Mouse (Mus musculus) CH12.LX (cell line): ENCODE measurements around the gene Plekhg3. TPM values are rescaled to one million over a fixed set of nuclear protein-coding genes. Genes with fewer than 3 reads are reported as not detected.
A peak's percentile ranks its signal among the peaks of the same experiment; 100 is the strongest.

ENCODE experiments used
- DNase-seq: peaks from one replicate; pipeline ENCODE4 v3.0.0-alpha.2; 2013; ENCODE audit errors: extremely low read depth
- H3K27ac ChIP-seq: 2 replicates; pipeline ENCODE4 v1.5.1; 2012; ENCODE audit warnings: low read depth, mild to moderate bottlenecking, control low read depth, moderate library complexity; ENCODE audit not compliant: insufficient read depth
- H3K27me3 ChIP-seq: replicated peaks from 2 replicates; pipeline ENCODE3; 2012; ENCODE audit warnings: inconsistent platforms
- H3K36me3 ChIP-seq, 2 experiments: replicated peaks in 1 of 2; 2 replicates each; pipeline versions ENCODE3 to v1.6.1; 2012; ENCODE audit warnings: inconsistent platforms in 1 of 2, low read length in 1 of 2, mild to moderate bottlenecking in 1 of 2, mixed read lengths in 1 of 2, moderate library complexity in 1 of 2; ENCODE audit not compliant: control insufficient read depth in 1 of 2, insufficient read depth in 1 of 2
- H3K4me1 ChIP-seq, 2 experiments: 2 replicates each; pipeline ENCODE4 v1.6.1; 2012; ENCODE audit warnings: inconsistent platforms in 1 of 2, moderate library complexity in 1 of 2; ENCODE audit not compliant: insufficient read depth in 2 of 2, control insufficient read depth in 1 of 2
- H3K4me2 ChIP-seq: 2 replicates; pipeline ENCODE4 v1.6.1; 2012; ENCODE audit warnings: low read depth, mild to moderate bottlenecking, control low read depth; ENCODE audit not compliant: poor library complexity, insufficient read depth, severe bottlenecking
- H3K4me3 ChIP-seq, 3 experiments: fragments of 150-350 bp in 1 of 3; sonication (generic) in 1 of 3; replicated peaks in 1 of 3; 2 replicates each; pipeline versions ENCODE3 to v1.5.1; 2011 to 2012; ENCODE audit warnings: low read depth in 2 of 3, low read length in 2 of 3, mild to moderate bottlenecking in 2 of 3, moderate library complexity in 2 of 3, control low read depth in 1 of 3, improper control_type of control experiment in 1 of 3, inconsistent platforms in 1 of 3, mixed read lengths in 1 of 3; ENCODE audit not compliant: poor library complexity in 1 of 3
- H3K79me2 ChIP-seq: replicated peaks from 2 replicates; pipeline ENCODE4 v1.6.1; 2012; ENCODE audit warnings: mild to moderate bottlenecking, moderate library complexity; ENCODE audit not compliant: control insufficient read depth, poor library complexity, insufficient read depth, severe bottlenecking; ENCODE audit errors: extremely low read depth
- H3K9ac ChIP-seq: 2 replicates; pipeline ENCODE4 v1.6.1; 2012; ENCODE audit warnings: low read depth, mild to moderate bottlenecking, control low read depth, moderate library complexity; ENCODE audit not compliant: insufficient read depth
- H3K9me3 ChIP-seq: replicated peaks from 2 replicates; pipeline ENCODE3; 2012; ENCODE audit warnings: low read length, inconsistent platforms, mixed read lengths
- BHLHE40 ChIP-seq: IDR thresholded peaks from 2 replicates; pipeline ENCODE4 v1.6.1; 2011; ENCODE audit warnings: mild to moderate bottlenecking, low read depth, low read length, improper control_type of control experiment
- CHD1 ChIP-seq: IDR thresholded peaks from 2 replicates; pipeline ENCODE4 v1.6.1; 2012; ENCODE audit warnings: low read depth, low read length, improper control_type of control experiment, inconsistent platforms
- CHD2 ChIP-seq: IDR thresholded peaks from 2 replicates; pipeline ENCODE4 v1.6.1; 2011; ENCODE audit warnings: low read length, improper control_type of control experiment
- CTCF ChIP-seq, 2 experiments: IDR thresholded peaks in 1 of 2; conservative IDR thresholded peaks in 1 of 2; 2 replicates each; pipeline ENCODE4 v1.5.1; 2011 to 2012; ENCODE audit warnings: low read depth in 2 of 2, low read length in 2 of 2, improper control_type of control experiment in 1 of 2, inconsistent platforms in 1 of 2, mild to moderate bottlenecking in 1 of 2, moderate library complexity in 1 of 2
- ELF1 ChIP-seq: IDR thresholded peaks from 2 replicates; pipeline ENCODE4 v1.6.1; 2014; ENCODE audit warnings: low read depth, mild to moderate bottlenecking, inconsistent platforms, low read length, improper control_type of control experiment
- EP300 ChIP-seq: IDR thresholded peaks from 2 replicates; pipeline ENCODE4 v1.6.1; 2011; ENCODE audit warnings: low read length, improper control_type of control experiment
- ETS1 ChIP-seq: conservative IDR thresholded peaks from 2 replicates; pipeline ENCODE4 v1.6.1; 2012; ENCODE audit warnings: low read depth, mild to moderate bottlenecking, inconsistent platforms, low read length, improper control_type of control experiment, moderate library complexity
- GABPA ChIP-seq: IDR thresholded peaks from 2 replicates; pipeline ENCODE4 v1.6.1; 2012; ENCODE audit warnings: low read depth, low read length, improper control_type of control experiment, inconsistent platforms; ENCODE audit not compliant: insufficient replicate concordance
- HCFC1 ChIP-seq: IDR thresholded peaks from 2 replicates; pipeline ENCODE4 v1.6.1; 2012; ENCODE audit warnings: low read depth, mild to moderate bottlenecking, inconsistent platforms, low read length, improper control_type of control experiment
- IRF4 ChIP-seq: IDR thresholded peaks from 2 replicates; pipeline ENCODE4 v1.6.1; 2014; ENCODE audit warnings: low read depth, mild to moderate bottlenecking, inconsistent platforms, low read length, improper control_type of control experiment
- JUN ChIP-seq: IDR thresholded peaks from 2 replicates; pipeline ENCODE4 v1.6.1; 2011; ENCODE audit warnings: low read depth, mild to moderate bottlenecking, low read length, improper control_type of control experiment, moderate library complexity; ENCODE audit not compliant: insufficient read depth
- JUND ChIP-seq: conservative IDR thresholded peaks from 2 replicates; pipeline ENCODE4 v1.6.1; 2011; ENCODE audit warnings: low read depth, low read length, improper control_type of control experiment
- KAT2A ChIP-seq: IDR thresholded peaks from 2 replicates; pipeline ENCODE4 v1.6.1; 2012; ENCODE audit warnings: low read length, improper control_type of control experiment, inconsistent platforms; ENCODE audit not compliant: insufficient replicate concordance
- MAFK ChIP-seq: IDR thresholded peaks from 2 replicates; pipeline ENCODE4 v1.6.1; 2011; ENCODE audit warnings: low read length, improper control_type of control experiment; ENCODE audit not compliant: insufficient replicate concordance
- MAX ChIP-seq: IDR thresholded peaks from 2 replicates; pipeline ENCODE4 v1.6.1; 2011; ENCODE audit warnings: low read length, improper control_type of control experiment
- MAZ ChIP-seq: IDR thresholded peaks from 2 replicates; pipeline ENCODE4 v1.6.1; 2012; ENCODE audit warnings: low read depth, mild to moderate bottlenecking, inconsistent platforms, low read length, improper control_type of control experiment, moderate library complexity
- MEF2A ChIP-seq: IDR thresholded peaks from 2 replicates; pipeline ENCODE4 v1.6.1; 2014; ENCODE audit warnings: low read depth, mild to moderate bottlenecking, inconsistent platforms, low read length, improper control_type of control experiment, borderline replicate concordance
- MXI1 ChIP-seq: IDR thresholded peaks from 2 replicates; pipeline ENCODE4 v1.6.1; 2011; ENCODE audit warnings: mild to moderate bottlenecking, low read depth, low read length, improper control_type of control experiment
- MYC ChIP-seq: IDR thresholded peaks from 2 replicates; pipeline ENCODE4 v1.6.1; 2011; ENCODE audit warnings: low read depth, mild to moderate bottlenecking, improper control_type of control experiment, low read length
- NELFE ChIP-seq: IDR thresholded peaks from 2 replicates; pipeline ENCODE4 v1.6.1; 2011; ENCODE audit warnings: low read depth, low read length, improper control_type of control experiment
- POLR2A ChIP-seq: IDR thresholded peaks from 2 replicates; pipeline ENCODE4 v1.6.1; 2011; ENCODE audit warnings: low read depth, mild to moderate bottlenecking, improper control_type of control experiment, low read length
- RAD21 ChIP-seq: IDR thresholded peaks from 2 replicates; pipeline ENCODE4 v1.6.1; 2011; ENCODE audit warnings: low read depth, mild to moderate bottlenecking, low read length, improper control_type of control experiment, moderate library complexity
- RCOR1 ChIP-seq: conservative IDR thresholded peaks from 2 replicates; pipeline ENCODE4 v1.6.1; 2012; ENCODE audit warnings: low read depth, mild to moderate bottlenecking, inconsistent platforms, low read length, improper control_type of control experiment
- SIN3A ChIP-seq: IDR thresholded peaks from 2 replicates; pipeline ENCODE4 v1.6.1; 2012; ENCODE audit warnings: low read length, improper control_type of control experiment, inconsistent platforms
- SMC3 ChIP-seq: IDR thresholded peaks from 2 replicates; pipeline ENCODE4 v1.6.1; 2011; ENCODE audit warnings: low read depth, low read length, improper control_type of control experiment
- TBP ChIP-seq: conservative IDR thresholded peaks from 2 replicates; pipeline ENCODE4 v1.6.1; 2011; ENCODE audit warnings: low read depth, low read length, improper control_type of control experiment
- TCF12 ChIP-seq: IDR thresholded peaks from 2 replicates; pipeline ENCODE4 v1.6.1; 2014; ENCODE audit warnings: low read depth, mild to moderate bottlenecking, inconsistent platforms, low read length, improper control_type of control experiment
- UBTF ChIP-seq: IDR thresholded peaks from 2 replicates; pipeline ENCODE4 v1.6.1; 2012; ENCODE audit warnings: low read depth, mild to moderate bottlenecking, inconsistent platforms, low read length, improper control_type of control experiment, moderate library complexity
- USF2 ChIP-seq: conservative IDR thresholded peaks from 2 replicates; pipeline ENCODE4 v1.6.1; 2011; ENCODE audit warnings: low read depth, low read length, improper control_type of control experiment
- ZC3H11A ChIP-seq: IDR thresholded peaks from 2 replicates; pipeline ENCODE4 v1.6.1; 2012; ENCODE audit warnings: low read depth, mild to moderate bottlenecking, inconsistent platforms, low read length, improper control_type of control experiment
- ZKSCAN1 ChIP-seq: IDR thresholded peaks from 2 replicates; pipeline ENCODE4 v1.6.1; 2012; ENCODE audit warnings: low read depth, inconsistent platforms, low read length, improper control_type of control experiment, borderline replicate concordance
- ZMIZ1 ChIP-seq: IDR thresholded peaks from 2 replicates; pipeline ENCODE4 v1.6.1; 2012; ENCODE audit warnings: low read depth, mild to moderate bottlenecking, inconsistent platforms, low read length, improper control_type of control experiment
- dilution Hi-C: fragments of 300-500 bp; cut with MboI; formaldehyde crosslinking; loops from 2 replicates; pipeline ENCODE4 v1.14.3; 2020; ENCODE audit warnings: low sequenced_read_pairs; ENCODE audit not compliant: extremely low pct_unique_long_range_greater_than_20kb, extremely low pct_ligation_motif_present
- in situ Hi-C: fragments of 300-500 bp; cut with MboI; formaldehyde crosslinking; loops from 3 replicates; pipeline ENCODE4 v1.14.3; 2019; ENCODE audit warnings: low sequenced_read_pairs, low pct_ligation_motif_present, low pct_unique_long_range_greater_than_20kb, mixed read lengths
- polyA plus RNA-seq: library from polyadenylated mRNA; unstranded; fragments of >175 nt; gene quantifications from 2 replicates; pipeline ENCODE4 v1.2.1, GENCODE M21; 2012; ENCODE audit warnings: low read depth; ENCODE audit not compliant: insufficient read length
- total RNA-seq, 2 experiments: library from RNA; depleted of rRNA; stranded (reverse); fragments of 300-350 nt in 1 of 2; fragments of >200 nt in 1 of 2; gene quantifications; 2 replicates each; pipeline ENCODE4 v1.2.3; 2012 to 2014

The Plekhg3 gene
- total and polyA plus RNA-seq, 3 experiments: 0.04 to 6.1 (median 0.27) TPM

DNA sequence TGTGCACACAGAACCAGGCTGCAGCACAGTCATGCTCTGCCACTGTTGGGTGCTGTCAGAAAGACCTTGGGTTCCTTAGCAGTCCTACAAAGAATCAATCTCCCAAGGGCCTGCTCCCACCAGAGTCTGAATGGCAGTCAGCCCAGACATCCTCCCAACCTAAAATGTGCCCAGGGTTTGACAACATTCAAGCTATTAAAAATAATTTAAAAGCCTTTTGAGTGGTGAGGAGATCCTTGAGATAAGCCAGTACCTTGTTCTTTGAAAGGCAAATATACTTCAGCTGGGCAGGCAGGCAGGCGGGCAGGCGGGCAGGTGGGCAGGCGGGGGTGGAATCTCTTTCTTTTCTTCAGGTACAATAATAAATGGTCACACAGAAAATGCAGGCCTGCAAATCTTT is 5.8 kb upstream of the Plekhg3 start:
- DNase-seq: no peak
- H3K79me2 ChIP-seq: no peaks in the 10 kb centered on the region
- dilution Hi-C loops: no loop called here
- no peak overlapping the region for H3K27ac ChIP-seq
- in situ Hi-C loops: no loop called here
- H3K9ac ChIP-seq: no peak overlapping the region
- H3K4me1 ChIP-seq: peaks cover 16 to 36% of the 10 kb centered on the region in 2 experiments
- no peak overlapping the region for H3K4me2 ChIP-seq
- H3K27me3 ChIP-seq: peaks cover 10% of the 10 kb centered on the region
- H3K4me3 ChIP-seq: no peak overlapping the region
- TF ChIP-seq JUN: no peak
- no peak for TF ChIP-seq MXI1
- TF ChIP-seq CHD1: no peak
- TF ChIP-seq MAX: no peak
- TF ChIP-seq ZMIZ1: no peak
- no peak for TF ChIP-seq NELFE
- no peak for TF ChIP-seq MEF2A
- TF ChIP-seq ELF1: no peak
- no peak for TF ChIP-seq POLR2A
- H3K36me3 ChIP-seq: no peaks in the 10 kb centered on the region
- H3K9me3 ChIP-seq: peaks cover 10% of the 10 kb centered on the region

- in situ Hi-C loops (no loop called here), dilution Hi-C loops (no loop called here)
- Histone ChIP-seq H3K4me1 (peaks cover 18 to 36% of the 10 kb centered on the region in 2 experiments), H3K79me2 (no peaks in the 10 kb centered on the region), H3K27me3 (peaks cover 29% of the 10 kb centered on the region), H3K9me3 (peaks cover 5% of the 10 kb centered on the region), H3K9ac (peak overlapping the region; percentile 74), H3K27ac (peak overlapping the region; percentile 61), H3K4me2 (peak overlapping the region; percentile 91), H3K36me3 (no peaks in the 10 kb centered on the region), H3K4me3 (no peak overlapping the region)
- peak; percentile 90 for DNase-seq
- TF ChIP-seq ZKSCAN1 (peak; percentile 64), IRF4 (peak; percentile 89), EP300 (peak; percentile 91), MAFK (peak; percentile 79), JUN (no peak; the same call in 1 of the 2 replicates), ZC3H11A (no peak), MAZ (peak; percentile 84), GABPA (no peak), USF2 (no peak), KAT2A (no peak), POLR2A (peak; percentile 30; the same call in 1 of the 2 replicates), UBTF (peak; percentile 91), CHD2 (peak; percentile 97), TBP (peak; percentile 93), JUND (no peak), NELFE (no peak), MAX (no peak; the same call in 1 of the 2 replicates), SMC3 (no peak), ZMIZ1 (no peak), CTCF (conservative IDR thresholded peaks at IDR 0.05 in 1 of 2, IDR thresholded peaks at IDR 0.05 in 1 of 2; ENCODE audit: low read depth in 2 of 2, low read length in 2 of 2) (no peak), MEF2A (peak; percentile 81), RAD21 (no peak), ELF1 (peak; percentile 69), HCFC1 (peak; percentile 27; the same call in 1 of the 2 replicates), BHLHE40 (peak; percentile 89), ETS1 (peak; percentile 98), SIN3A (peak; percentile 74), MYC (peak; percentile 70; the same call in 1 of the 2 replicates), RCOR1 (peak; percentile 13; the same call in 1 of the 2 replicates), TCF12 (peak; percentile 93)
Observed at GRCm38 (mm10) chr12:76527245-76527881, 3.3 kb upstream of the Plekhg3 start.
